Mouse (Mus musculus) embryonic fibroblast, embryonic 13.5 days (primary cell): Measurements from ENCODE around the gene Kcnt1. TPM values are rescaled to one million over a fixed set of nuclear protein-coding genes. Genes with fewer than 3 reads are reported as not detected.
A peak's percentile ranks its signal among the peaks of the same experiment; 100 is the strongest.

Experiments
- H3K27ac ChIP-seq: 2 replicates; pipeline ENCODE4 v1.5.1; 2012; ENCODE audit warnings: low read length, control low read depth, inconsistent platforms; ENCODE audit not compliant: insufficient read depth
- H3K4me1 ChIP-seq: 2 replicates; pipeline ENCODE4 v1.6.1; 2011; ENCODE audit warnings: low read length; ENCODE audit not compliant: control insufficient read depth, insufficient read depth
- H3K4me3 ChIP-seq: 2 replicates; pipeline ENCODE4 v1.5.1; 2011; ENCODE audit warnings: mild to moderate bottlenecking, control low read depth, low read length; ENCODE audit not compliant: insufficient read depth
- CTCF ChIP-seq: IDR thresholded peaks from 2 replicates; pipeline ENCODE4 v1.5.1; 2011; ENCODE audit warnings: mild to moderate bottlenecking, control low read depth, low read length, moderate library complexity, borderline replicate concordance; ENCODE audit not compliant: insufficient read depth
- POLR2A ChIP-seq: IDR thresholded peaks from 2 replicates; pipeline ENCODE4 v1.6.1; 2011; ENCODE audit warnings: low read depth, mild to moderate bottlenecking, control low read depth, low read length, moderate library complexity
- polyA plus RNA-seq: library from polyadenylated mRNA; stranded (reverse); fragments of >200 nt; gene quantifications from 2 replicates; pipeline ENCODE4 v1.2.4, GENCODE M21; 2011; ENCODE audit warnings: low read depth; ENCODE audit not compliant: missing spikeins, insufficient read length

Gene Kcnt1
- polyA plus RNA-seq, 1 experiment = not detected

DNA sequence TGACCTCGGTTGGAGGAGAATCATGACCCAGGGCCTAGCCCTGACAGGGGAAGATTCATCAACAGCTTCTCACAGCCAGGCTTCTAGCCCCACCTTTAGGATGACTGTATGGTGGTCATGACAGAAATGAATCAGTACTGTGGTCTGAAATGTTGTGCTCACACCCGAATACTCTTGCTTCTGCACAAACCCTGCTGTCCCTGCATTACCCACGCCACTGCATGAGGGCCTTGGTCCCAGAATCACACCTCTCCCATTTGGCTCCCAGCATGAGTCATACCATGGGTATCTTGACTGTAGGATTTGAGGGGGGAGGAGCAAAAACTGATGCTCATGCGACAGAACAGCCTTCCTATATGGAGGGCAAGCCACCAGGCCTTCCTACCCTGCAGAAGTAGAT lies 50.7 kb downstream of the Kcnt1 start:
- no peak for TF ChIP-seq CTCF
- no peak for TF ChIP-seq POLR2A
- H3K4me1 ChIP-seq = no peaks in the 10 kb centered on the region
- H3K4me3 ChIP-seq = no peak overlapping the region
- H3K27ac ChIP-seq = no peak overlapping the region

DNA sequence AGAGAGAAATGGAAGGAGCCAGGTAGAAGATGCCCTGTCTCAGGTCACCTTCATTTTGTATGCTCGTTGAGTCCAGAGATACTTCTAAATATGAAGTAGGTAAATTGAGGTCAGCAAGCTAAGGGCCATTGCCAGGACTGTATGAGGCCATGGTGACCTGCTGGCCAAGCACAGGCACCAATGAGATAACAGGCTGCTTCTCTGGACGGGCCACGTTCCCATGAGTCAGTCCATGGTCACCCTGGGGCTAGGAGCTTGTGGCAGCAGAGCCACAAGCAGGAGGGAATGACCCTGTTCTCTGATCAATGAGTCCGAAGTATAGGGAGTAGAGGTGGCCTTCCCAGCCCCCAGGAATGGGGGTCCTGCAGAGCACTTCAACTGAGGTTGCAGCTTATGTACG lies 51.3 kb downstream of the Kcnt1 start:
- H3K4me3 ChIP-seq = no peak overlapping the region
- no peak for TF ChIP-seq CTCF
- TF ChIP-seq POLR2A = no peak
- H3K4me1 ChIP-seq = no peaks in the 10 kb centered on the region
- no peak overlapping the region for H3K27ac ChIP-seq

- no peaks in the 10 kb centered on the region for H3K4me1 ChIP-seq
- no peak overlapping the region for H3K27ac ChIP-seq
- TF ChIP-seq POLR2A = no peak
- TF ChIP-seq CTCF = no peak
- H3K4me3 ChIP-seq = no peak overlapping the region
These were observed 54.9 kb downstream of the Kcnt1 start for GRCm38 (mm10) chr2:25918408-25918807.

GRCm38 (mm10) chr2:25919972-25920371 lies 56.4 kb downstream of the Kcnt1 start:
- TF ChIP-seq POLR2A (no peak), CTCF (no peak)
- no peak overlapping the region for H3K27ac ChIP-seq

GRCm38 (mm10) chr2:25923799-25924198 lies 60.3 kb downstream of the Kcnt1 start:
- Histone ChIP-seq H3K4me1 (no peaks in the 10 kb centered on the region), H3K27ac (no peak overlapping the region), H3K4me3 (no peak overlapping the region)
- TF ChIP-seq CTCF (no peak), POLR2A (no peak)

More at GRCm38 (mm10) chr2:25919972-25920371, 56.4 kb downstream of the Kcnt1 start:
- H3K4me3 ChIP-seq = no peak overlapping the region
- no peaks in the 10 kb centered on the region for H3K4me1 ChIP-seq

DNA sequence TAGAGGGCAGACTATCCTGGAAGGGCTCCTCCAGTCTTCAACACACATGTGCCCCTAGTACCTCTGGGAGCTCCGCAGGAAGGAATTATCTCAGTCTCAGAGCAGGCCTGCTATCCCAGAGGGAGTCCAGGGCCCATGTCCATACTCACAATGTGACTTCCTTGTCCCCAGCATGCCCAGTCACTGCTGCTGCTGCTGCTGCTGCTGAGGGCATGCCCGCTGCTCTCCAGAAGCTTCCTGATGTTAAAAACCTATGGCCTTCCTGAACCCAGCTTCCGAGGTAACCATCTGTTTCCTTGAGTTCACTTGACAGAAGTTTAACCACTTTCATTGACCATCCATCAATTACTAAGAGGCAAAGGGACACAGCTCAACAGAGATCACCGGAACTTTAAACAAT lies 61.4 kb downstream of the Kcnt1 start:
- H3K4me3 ChIP-seq = no peak overlapping the region
- H3K27ac ChIP-seq = no peak overlapping the region
- TF ChIP-seq CTCF = no peak
- TF ChIP-seq POLR2A = no peak
- no peaks in the 10 kb centered on the region for H3K4me1 ChIP-seq

- TF ChIP-seq POLR2A (no peak), CTCF (no peak)
- H3K4me1 ChIP-seq = no peaks in the 10 kb centered on the region
- no peak overlapping the region for H3K4me3 ChIP-seq
- no peak overlapping the region for H3K27ac ChIP-seq
These were observed 64.3 kb downstream of the Kcnt1 start for GRCm38 (mm10) chr2:25927821-25928220.

- TF ChIP-seq POLR2A = no peak
- peak; percentile 48; the same call in 1 of the 2 replicates for TF ChIP-seq CTCF
- no peaks in the 10 kb centered on the region for H3K4me1 ChIP-seq
- H3K27ac ChIP-seq = no peak overlapping the region
These were observed 67.8 kb downstream of the Kcnt1 start for GRCm38 (mm10) chr2:25931249-25931859.

DNA sequence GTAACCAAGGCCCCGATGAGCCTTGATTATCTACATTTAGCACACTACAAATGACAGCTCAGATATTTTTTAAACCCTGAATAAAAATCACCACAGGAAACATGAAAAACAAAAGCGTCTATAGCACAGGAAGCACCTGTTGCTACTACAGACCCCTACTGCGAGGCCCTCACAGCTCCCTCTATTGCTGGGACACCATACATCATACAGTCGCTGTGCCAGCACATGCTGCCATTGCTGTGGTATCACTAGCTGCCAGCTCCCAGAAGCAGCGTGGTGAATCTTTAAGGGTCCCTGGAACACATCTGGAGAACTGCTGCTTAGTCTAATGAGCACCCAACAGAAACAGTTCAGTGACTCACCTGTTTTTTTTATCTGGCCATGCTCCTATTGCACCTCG lies 77.0 kb downstream of the Kcnt1 start:
- Histone ChIP-seq H3K4me3 (no peak overlapping the region), H3K27ac (no peak overlapping the region), H3K4me1 (no peaks in the 10 kb centered on the region)
- TF ChIP-seq CTCF = no peak

More at GRCm38 (mm10) chr2:25931249-25931859, 67.8 kb downstream of the Kcnt1 start:
- no peak overlapping the region for H3K4me3 ChIP-seq

DNA sequence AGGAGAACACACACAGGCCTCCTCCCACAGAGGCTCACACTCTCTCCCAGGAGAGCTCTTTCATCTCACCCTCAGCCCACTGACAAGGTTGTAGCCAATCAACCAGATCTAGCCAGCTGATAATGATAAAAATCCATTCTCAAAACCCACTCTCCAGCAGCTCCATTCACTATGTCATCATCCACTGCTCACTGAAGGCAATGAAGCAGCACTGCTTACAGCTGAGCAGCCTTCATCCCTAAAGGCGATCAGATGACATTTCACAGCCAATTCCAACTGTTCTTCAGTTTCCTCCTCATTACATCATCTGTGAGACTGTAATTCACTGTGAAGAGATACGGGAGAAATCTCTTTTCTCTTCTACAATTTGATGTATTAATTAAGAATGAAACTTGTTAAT lies 80.3 kb downstream of the Kcnt1 start:
- Histone ChIP-seq H3K4me1 (no peaks in the 10 kb centered on the region), H3K4me3 (no peak overlapping the region), H3K27ac (no peak overlapping the region)
- TF ChIP-seq CTCF = no peak

DNA sequence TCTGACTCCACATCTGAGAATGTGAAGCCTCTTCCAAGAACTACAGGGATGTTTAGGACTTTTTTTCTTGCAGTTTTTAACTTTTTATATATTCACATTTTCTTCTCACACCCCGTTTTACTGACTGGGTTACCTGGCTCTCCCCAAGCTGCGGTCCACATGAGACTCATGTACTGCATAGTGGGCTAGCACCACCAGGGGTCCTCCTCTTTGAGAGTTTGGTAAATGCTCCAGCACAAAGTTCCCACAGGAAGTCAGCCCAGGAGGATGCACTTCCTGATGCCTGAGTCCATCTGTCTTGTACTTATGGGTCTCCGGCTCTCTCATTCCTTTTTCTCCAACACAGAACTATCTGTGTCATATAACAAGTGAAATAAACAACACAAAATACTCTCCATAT lies 84.4 kb downstream of the Kcnt1 start:
- no peak overlapping the region for H3K27ac ChIP-seq
- H3K4me1 ChIP-seq = no peaks in the 10 kb centered on the region
- H3K4me3 ChIP-seq = no peak overlapping the region
- TF ChIP-seq CTCF (no peak), POLR2A (no peak)
